Mouse (Mus musculus): ENCODE data around the gene Dpm3.

Dpm3 gene

GRCm38 (mm10) chr3:89231772-89232275, 27.3 kb upstream of the Dpm3 start:
- DNase-seq (ENCODE audit: low spot score), result no peak

GRCm38 (mm10) chr3:89232614-89233013, 26.5 kb upstream of the Dpm3 start:
- DNase-seq (ENCODE audit: low spot score), result no peak

- no peak for DNase-seq (ENCODE audit: low spot score)
Measured at GRCm38 (mm10) chr3:89233562-89234110, 25.5 kb upstream of the Dpm3 start.

- DNase-seq (ENCODE audit: low spot score), result no peak
Measured at GRCm38 (mm10) chr3:89236516-89236915, 22.6 kb upstream of the Dpm3 start.

- DNase-seq (ENCODE audit: low spot score), result no peak
Measured at GRCm38 (mm10) chr3:89237682-89238081, 21.5 kb upstream of the Dpm3 start.

GRCm38 (mm10) chr3:89238494-89238893, 20.7 kb upstream of the Dpm3 start:
- no peak for DNase-seq (ENCODE audit: low spot score)

GRCm38 (mm10) chr3:89242331-89242895, 16.7 kb upstream of the Dpm3 start:
- peak; percentile 64 for DNase-seq (ENCODE audit: low spot score)

GRCm38 (mm10) chr3:89243609-89244008, 15.5 kb upstream of the Dpm3 start:
- peak; percentile 33 for DNase-seq (ENCODE audit: low spot score)

GRCm38 (mm10) chr3:89244158-89244981, 14.8 kb upstream of the Dpm3 start:
- no peak for DNase-seq (ENCODE audit: low spot score)

- DNase-seq (ENCODE audit: low spot score), result no peak
Measured at GRCm38 (mm10) chr3:89244982-89245687, 14.0 kb upstream of the Dpm3 start.

- no peak for DNase-seq (ENCODE audit: low spot score)
Measured at GRCm38 (mm10) chr3:89245688-89246171, 13.4 kb upstream of the Dpm3 start, which contains the start of gene Krtcap2. Gene Krtcap2, plus strand, starts transcription at chr3:89245966.

GRCm38 (mm10) chr3:89246261-89247100, 12.7 kb upstream of the Dpm3 start, which contains the start of gene Trim46:
Gene Trim46, minus strand, starts transcription at chr3:89246309.
- DNase-seq (ENCODE audit: low spot score), result peak; percentile 89

- DNase-seq (ENCODE audit: low spot score), result no peak
Measured at GRCm38 (mm10) chr3:89247466-89247865, 11.7 kb upstream of the Dpm3 start.

GRCm38 (mm10) chr3:89250435-89251040, 8.6 kb upstream of the Dpm3 start:
- peak; percentile 76 for DNase-seq (ENCODE audit: low spot score)

- no peak for DNase-seq (ENCODE audit: low spot score)
Measured at GRCm38 (mm10) chr3:89251365-89251895, 7.7 kb upstream of the Dpm3 start.

GRCm38 (mm10) chr3:89254994-89255393, 4.2 kb upstream of the Dpm3 start:
- no peak for DNase-seq (ENCODE audit: low spot score)

GRCm38 (mm10) chr3:89256177-89256576, 3.0 kb upstream of the Dpm3 start:
- DNase-seq (ENCODE audit: low spot score), result no peak

GRCm38 (mm10) chr3:89260211-89260610, 1.1 kb downstream of the Dpm3 start:
- DNase-seq (ENCODE audit: low spot score), result no peak

GRCm38 (mm10) chr3:89262417-89262816, 3.3 kb downstream of the Dpm3 start:
- DNase-seq (ENCODE audit: low spot score), result no peak

- DNase-seq (ENCODE audit: low spot score), result peak; percentile 85
Measured at GRCm38 (mm10) chr3:89266439-89266893, 7.3 kb downstream of the Dpm3 start.

All from urinary bladder, postnatal 14 days (tissue).